Mouse (Mus musculus) mammary gland, adult 2 months (tissue): ENCODE results near the gene Diras1. TPM values are rescaled to one million over a fixed set of nuclear protein-coding genes. Genes with fewer than 3 reads are reported as not detected.

Experiments
- polyA plus RNA-seq: library from polyadenylated mRNA; depleted of rRNA; stranded (reverse); fragments of >200 nt; gene quantifications from 2 replicates; pipeline ENCODE4 v1.2.3, GENCODE M21; 2012; ENCODE audit warnings: low replicate concordance; rRNA removed

Gene Diras1
- 0.09 and 0.27 TPM in 2 replicates for polyA plus RNA-seq

GRCm38 (mm10) chr10:81025639-81026275, at the start of gene Diras1:
Diras1 (minus strand) TSS chr10:81025662.

GRCm38 (mm10) chr10:81069836-81070235, 44.4 kb upstream of the Diras1 start, which contains the start of gene Thop1:
Thop1 (plus strand) TSS chr10:81070035.

GRCm38 (mm10) chr10:81059603-81060543, 34.4 kb upstream of the Diras1 start, which contains the start of gene Sgta:
Sgta (minus strand) TSS chr10:81060181.

GRCm38 (mm10) chr10:81036988-81037580, 11.6 kb upstream of the Diras1 start, which contains the start of gene Slc39a3:
Slc39a3 (minus strand) TSS chr10:81037426.

GRCm38 (mm10) chr10:81014393-81015384, 10.8 kb downstream of the Diras1 start, which contains the start of gene Gng7:
Gng7 (minus strand) TSS chr10:81014945.

Other genes with a start within 250 kb of the Diras1 start
- gene Sf3a2, start 227.5 kb downstream of the Diras1 start, polyA plus RNA-seq, result 28.5 and 70.7 TPM in 2 replicates
- gene Plekhj1, start 227.0 kb downstream of the Diras1 start, polyA plus RNA-seq, result 48.7 and 79.2 TPM in 2 replicates
- 0.47 and 3.1 TPM in 2 replicates for gene Amh, start 220.4 kb downstream of the Diras1 start, polyA plus RNA-seq
- gene Jsrp1, start 212.2 kb downstream of the Diras1 start, polyA plus RNA-seq, result 0.38 and 44.2 TPM in 2 replicates
- gene Oaz1, start 199.0 kb downstream of the Diras1 start, polyA plus RNA-seq, result 1,126 and 1,128 TPM in 2 replicates
- gene Lingo3, start 181.6 kb downstream of the Diras1 start, polyA plus RNA-seq, result 3.3 TPM in 1 of 2 replicates, not detected in the other
- 89.6 and 111 TPM in 2 replicates for gene Lsm7, start 170.5 kb downstream of the Diras1 start, polyA plus RNA-seq
- gene Sppl2b, start 170.4 kb downstream of the Diras1 start, polyA plus RNA-seq, result 96.5 and 123 TPM in 2 replicates
- gene Tmprss9, start 153.8 kb downstream of the Diras1 start, polyA plus RNA-seq, result 0.13 and 0.14 TPM in 2 replicates
- gene Timm13, start 124.7 kb downstream of the Diras1 start, polyA plus RNA-seq, result 202 and 257 TPM in 2 replicates
- 11.2 and 14.6 TPM in 2 replicates for gene Lmnb2, start 107.4 kb downstream of the Diras1 start, polyA plus RNA-seq
- 31.8 and 52.6 TPM in 2 replicates for gene Gadd45b, start 95.6 kb downstream of the Diras1 start, polyA plus RNA-seq
- gene Gng7, start 10.7 kb downstream of the Diras1 start, polyA plus RNA-seq, result 6.4 and 7.3 TPM in 2 replicates
- 36.6 and 42.0 TPM in 2 replicates for gene Slc39a3, start 11.8 kb upstream of the Diras1 start, polyA plus RNA-seq
- gene Sgta, start 34.5 kb upstream of the Diras1 start, polyA plus RNA-seq, result 313 and 371 TPM in 2 replicates
- gene Thop1, start 44.4 kb upstream of the Diras1 start, polyA plus RNA-seq, result 30.9 and 38.7 TPM in 2 replicates
- gene Creb3l3, start 73.2 kb upstream of the Diras1 start, polyA plus RNA-seq, result 2.5 TPM in 2 replicates
- 152 and 291 TPM in 2 replicates for gene Map2k2, start 80.3 kb upstream of the Diras1 start, polyA plus RNA-seq
- gene Zbtb7a, start 109.6 kb upstream of the Diras1 start, polyA plus RNA-seq, result 45.5 and 121 TPM in 2 replicates
- gene Pias4, start 142.3 kb upstream of the Diras1 start, polyA plus RNA-seq, result 36.6 and 47.6 TPM in 2 replicates
- gene Eef2, start 151.0 kb upstream of the Diras1 start, polyA plus RNA-seq, result 1,357 and 1,920 TPM in 2 replicates
- gene Dapk3, start 157.3 kb upstream of the Diras1 start, polyA plus RNA-seq, result 41.3 and 86.2 TPM in 2 replicates
- gene 4930442H23Rik, start 158.2 kb upstream of the Diras1 start, polyA plus RNA-seq, result not detected in 2 replicates
- gene Nmrk2, start 176.4 kb upstream of the Diras1 start, polyA plus RNA-seq, result 3.4 TPM in 1 of 2 replicates, not detected in the other
- 0.98 and 1.3 TPM in 2 replicates for gene Atcay, start 205.2 kb upstream of the Diras1 start, polyA plus RNA-seq
- 12.8 and 21.1 TPM in 2 replicates for gene Zfr2, start 207.5 kb upstream of the Diras1 start, polyA plus RNA-seq
- 6.9 and 12.2 TPM in 2 replicates for gene Matk, start 227.3 kb upstream of the Diras1 start, polyA plus RNA-seq
- gene Mrpl54, start 241.3 kb upstream of the Diras1 start, polyA plus RNA-seq, result 46.1 and 120 TPM in 2 replicates
- gene Apba3, start 241.3 kb upstream of the Diras1 start, polyA plus RNA-seq, result 145 and 166 TPM in 2 replicates